Mouse (Mus musculus) lung, embryonic 16.5 days (tissue): ENCODE results near the gene Specc1. TPM values are rescaled to one million over a fixed set of nuclear protein-coding genes. Genes with fewer than 3 reads are reported as not detected.

Experiments
- ATAC-seq: fragments of 200-750 bp; cut with Nextera tagmentation; 2 replicates; pipeline ENCODE4 v1.8.0; 2017; ENCODE audit warnings: low read depth, mild to moderate bottlenecking, moderate library complexity
- H3K27ac ChIP-seq: fragments of 300-500 bp; sonication (generic); 2 replicates; pipeline ENCODE4 v1.5.1; 2014; ENCODE audit warnings: mild to moderate bottlenecking, control low read depth, low read length
- H3K27me3 ChIP-seq: fragments of 300-500 bp; sonication (generic); 2 replicates; pipeline ENCODE4 v1.6.1; 2014; ENCODE audit warnings: low read depth, low read length, mixed read lengths; ENCODE audit not compliant: control insufficient read depth, insufficient read depth
- H3K36me3 ChIP-seq: fragments of 300-500 bp; sonication (generic); 2 replicates; pipeline ENCODE4 v1.6.1; 2014; ENCODE audit warnings: low read length; ENCODE audit not compliant: control insufficient read depth, insufficient read depth
- H3K4me1 ChIP-seq: fragments of 300-500 bp; sonication (generic); replicated peaks from 2 replicates; pipeline ENCODE4 v1.6.1; 2014; ENCODE audit warnings: low read length, mixed read lengths; ENCODE audit not compliant: control insufficient read depth, insufficient read depth
- H3K4me2 ChIP-seq: fragments of 300-500 bp; sonication (generic); 2 replicates; pipeline ENCODE4 v1.6.1; 2014; ENCODE audit warnings: low read depth, low read length, control low read depth
- H3K4me3 ChIP-seq: fragments of 300-500 bp; sonication (generic); 2 replicates; pipeline ENCODE4 v1.5.1; 2014; ENCODE audit warnings: mild to moderate bottlenecking, low read length, control low read depth
- H3K9ac ChIP-seq: fragments of 300-500 bp; sonication (generic); 2 replicates; pipeline ENCODE4 v1.6.1; 2014; ENCODE audit warnings: low read length, control low read depth
- H3K9me3 ChIP-seq: fragments of 300-500 bp; sonication (generic); 2 replicates; pipeline ENCODE4 v1.6.1; 2016; ENCODE audit warnings: low read length; ENCODE audit not compliant: control insufficient read depth
- WGBS: fragments of 180-500 bp; shearing (Covaris S2); extraction: QIAGEN DNeasy Blood & Tissue Kit; methylation state at CpG from one replicate; pipeline ENCODE4 v1.1.7; 2014; 5-methylcytosine and 5-hydroxymethylcytosine counted together
- polyA plus RNA-seq: library from polyadenylated mRNA; unstranded; fragments of >200 nt; fragmentation: Nextera tagmentation; extraction: Ambion mirVana; gene quantifications from 2 replicates; pipeline ENCODE4 v1.2.1, GENCODE M21; 2015

Specc1 gene
- polyA plus RNA-seq, 1 experiment from 2014 or later = 9.7 TPM

DNA sequence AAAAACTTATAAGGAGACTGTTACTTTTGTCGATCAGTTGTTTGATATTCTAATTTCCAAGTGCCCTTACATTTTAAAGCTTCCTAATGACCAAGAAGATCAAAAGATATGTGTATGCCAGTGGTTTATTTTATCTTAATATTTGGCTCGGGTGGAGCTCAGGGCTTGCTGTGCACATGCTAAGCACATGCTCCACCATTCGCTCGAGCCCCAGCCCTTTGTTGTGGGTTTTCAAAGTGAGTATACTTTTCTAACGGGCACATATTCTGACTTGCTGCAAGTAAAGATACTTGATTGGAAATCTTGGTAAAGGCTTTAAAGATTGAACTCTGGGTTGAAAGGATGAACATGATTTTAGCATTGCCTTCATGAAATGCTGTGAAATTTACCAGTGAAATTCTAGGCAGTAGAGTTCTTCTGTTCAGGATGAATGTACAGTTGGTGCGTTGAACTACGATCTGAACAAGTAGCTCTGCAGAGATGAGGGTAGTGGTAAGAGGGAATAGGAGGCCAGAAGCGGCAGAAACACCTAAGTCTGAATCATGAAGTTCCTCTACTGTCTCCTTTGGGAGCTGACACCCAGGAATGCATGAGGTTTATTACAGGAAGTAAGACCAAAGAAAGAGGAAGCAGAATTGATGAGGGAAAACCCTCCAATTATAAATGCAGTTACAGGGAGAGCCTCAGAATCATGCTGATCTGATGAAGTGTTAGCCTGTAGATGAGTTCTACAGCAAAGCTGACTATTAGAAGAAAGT is 122.7 kb downstream of the Specc1 start:
- WGBS = 81% methylated on average over 8 of the region's 8 CpGs
- Histone ChIP-seq H3K27me3 (no peaks in the 10 kb centered on the region), H3K36me3 (no peaks in the 10 kb centered on the region), H3K4me2 (no peak overlapping the region), H3K4me1 (peaks cover 7% of the 10 kb centered on the region; the same call in 1 of the 2 replicates), H3K9ac (no peak overlapping the region), H3K4me3 (no peak overlapping the region), H3K9me3 (no peaks in the 10 kb centered on the region), H3K27ac (no peak overlapping the region)
- no peak for ATAC-seq

DNA sequence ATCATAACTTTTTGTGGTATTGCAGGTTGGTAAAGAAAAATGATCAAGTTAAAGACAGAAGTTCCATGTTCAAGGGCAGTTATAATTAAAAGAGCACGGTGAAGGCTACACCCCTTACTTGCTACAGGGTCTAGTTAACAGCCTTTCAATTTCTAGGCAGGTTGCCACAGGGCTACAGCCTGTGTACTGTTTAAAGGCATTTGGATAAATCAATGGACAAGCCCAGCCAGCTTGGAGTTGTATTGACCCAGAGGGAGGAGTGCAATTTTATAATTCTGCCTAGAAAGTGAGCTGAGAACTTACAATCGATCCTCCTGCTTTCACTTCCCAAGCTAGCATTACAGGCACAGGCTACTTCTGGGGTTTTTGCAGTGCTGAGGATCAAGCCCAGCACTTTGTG is 123.9 kb downstream of the Specc1 start:
- H3K4me2 ChIP-seq = no peak overlapping the region
- peaks cover 7% of the 10 kb centered on the region; the same call in 1 of the 2 replicates for H3K4me1 ChIP-seq
- no peak for ATAC-seq

DNA sequence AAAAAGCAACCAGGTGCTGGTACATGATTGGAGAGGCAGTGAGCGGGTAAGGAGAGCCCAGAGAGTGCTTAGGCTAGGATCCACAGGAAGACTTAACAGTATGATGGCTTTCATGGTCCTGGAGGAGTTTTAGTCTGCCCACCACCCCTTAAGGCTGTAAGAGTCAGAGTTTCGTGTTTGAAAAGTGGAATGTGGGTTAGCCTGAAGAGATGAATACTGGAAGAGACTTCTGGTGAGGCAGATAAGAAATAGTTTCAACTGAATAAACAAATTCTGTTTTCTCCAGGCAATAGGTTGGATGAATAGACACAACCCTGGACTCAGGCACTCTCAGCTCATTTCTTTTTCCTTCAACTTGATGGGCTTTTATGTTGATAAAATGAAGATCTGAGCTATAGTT is 130.1 kb downstream of the Specc1 start:
- 69% methylated on average over 2 of the region's 2 CpGs for WGBS
- Histone ChIP-seq H3K9ac (no peak overlapping the region), H3K4me2 (no peak overlapping the region), H3K36me3 (no peaks in the 10 kb centered on the region), H3K4me3 (no peak overlapping the region), H3K9me3 (no peaks in the 10 kb centered on the region), H3K27ac (no peak overlapping the region), H3K27me3 (no peaks in the 10 kb centered on the region), H3K4me1 (peaks cover 4% of the 10 kb centered on the region; the same call in 1 of the 2 replicates)
- no peak for ATAC-seq

More for the DNA sequence above, 123.9 kb downstream of the Specc1 start:
- 75% methylated on average over 2 of the region's 2 CpGs for WGBS
- no peaks in the 10 kb centered on the region for H3K36me3 ChIP-seq
- no peaks in the 10 kb centered on the region for H3K9me3 ChIP-seq
- no peak overlapping the region for H3K9ac ChIP-seq
- no peak overlapping the region for H3K27ac ChIP-seq
- no peak overlapping the region for H3K4me3 ChIP-seq
- H3K27me3 ChIP-seq = no peaks in the 10 kb centered on the region

DNA sequence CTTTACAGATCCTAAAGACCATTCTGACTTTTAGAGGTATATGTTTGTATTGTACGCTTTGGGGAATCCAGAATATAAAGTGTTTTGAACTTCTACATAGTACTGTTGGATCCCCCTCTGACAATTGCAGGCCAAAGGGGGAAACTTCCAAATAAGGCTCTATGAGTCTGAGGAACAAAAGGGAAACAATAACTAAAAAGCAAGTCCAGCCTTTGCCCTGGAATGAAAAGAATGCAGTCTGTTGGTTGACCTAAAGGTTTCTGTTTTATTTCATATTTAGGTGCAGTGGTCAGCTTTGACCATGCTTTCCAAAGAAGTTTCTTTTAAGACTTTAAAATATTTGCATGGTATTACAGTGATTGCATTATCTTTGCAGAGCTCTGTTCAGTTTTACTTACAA is 130.5 kb downstream of the Specc1 start:
- H3K4me1 ChIP-seq = peaks cover 4% of the 10 kb centered on the region; the same call in 1 of the 2 replicates
- H3K27ac ChIP-seq = no peak overlapping the region
- no peaks in the 10 kb centered on the region for H3K27me3 ChIP-seq
- ATAC-seq = no peak
- no peaks in the 10 kb centered on the region for H3K36me3 ChIP-seq
- no peak overlapping the region for H3K4me3 ChIP-seq
- no peak overlapping the region for H3K9ac ChIP-seq
- H3K4me2 ChIP-seq = no peak overlapping the region
- 78% methylated on average over 1 of the region's 1 CpGs for WGBS
- H3K9me3 ChIP-seq = no peaks in the 10 kb centered on the region

DNA sequence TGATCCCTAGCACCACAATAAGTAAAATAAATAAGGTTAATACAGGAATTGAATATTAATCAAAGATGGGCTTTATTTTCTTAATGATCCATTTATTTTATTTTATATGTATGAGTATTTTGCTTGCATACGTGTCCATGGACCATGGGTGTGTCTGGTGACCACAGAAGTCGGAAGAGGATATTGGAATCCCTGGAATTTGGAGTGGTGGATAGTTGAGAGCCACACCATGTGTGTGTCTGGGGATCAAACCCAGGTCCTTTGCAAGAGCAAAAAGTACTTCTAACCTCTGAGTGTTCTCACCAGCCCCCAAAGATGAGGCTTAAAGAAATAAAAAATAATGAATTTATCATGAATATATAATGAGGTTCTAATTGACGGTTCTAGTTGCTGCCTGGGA is 132.1 kb downstream of the Specc1 start:
- no peak for ATAC-seq
- no peak overlapping the region for H3K4me2 ChIP-seq
- 59% methylated on average over 3 of the region's 3 CpGs for WGBS
- H3K4me1 ChIP-seq = peaks cover 4% of the 10 kb centered on the region; the same call in 1 of the 2 replicates
- no peak overlapping the region for H3K27ac ChIP-seq
- H3K36me3 ChIP-seq = no peaks in the 10 kb centered on the region
- no peak overlapping the region for H3K9ac ChIP-seq
- H3K27me3 ChIP-seq = no peaks in the 10 kb centered on the region
- no peaks in the 10 kb centered on the region for H3K9me3 ChIP-seq
- no peak overlapping the region for H3K4me3 ChIP-seq

DNA sequence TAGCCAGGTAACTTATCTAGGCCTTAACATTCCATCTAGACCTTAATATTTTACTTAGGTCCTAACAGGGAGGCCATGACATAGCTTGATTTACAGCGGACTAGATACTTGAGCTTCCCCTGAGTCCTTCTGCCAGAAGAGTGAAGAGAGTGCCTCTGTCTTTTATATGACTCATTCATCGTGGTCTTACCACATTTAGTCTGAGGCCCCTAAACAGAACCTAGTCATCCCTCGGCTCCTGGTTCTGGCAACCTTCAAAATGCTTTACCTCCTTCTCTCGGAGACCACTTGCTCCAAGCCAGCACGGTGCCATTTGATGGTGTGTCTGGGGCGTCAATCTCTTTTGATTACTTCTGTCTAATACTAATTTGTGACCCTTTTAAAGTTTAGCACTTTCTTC is 133.8 kb downstream of the Specc1 start:
- no peak overlapping the region for H3K27ac ChIP-seq
- no peaks in the 10 kb centered on the region for H3K9me3 ChIP-seq
- H3K36me3 ChIP-seq = no peaks in the 10 kb centered on the region
- H3K9ac ChIP-seq = no peak overlapping the region
- H3K4me1 ChIP-seq = peaks cover 4% of the 10 kb centered on the region; the same call in 1 of the 2 replicates
- WGBS = 84% methylated on average over 6 of the region's 6 CpGs
- H3K4me3 ChIP-seq = no peak overlapping the region
- ATAC-seq = no peak
- H3K4me2 ChIP-seq = no peak overlapping the region
- H3K27me3 ChIP-seq = no peaks in the 10 kb centered on the region

DNA sequence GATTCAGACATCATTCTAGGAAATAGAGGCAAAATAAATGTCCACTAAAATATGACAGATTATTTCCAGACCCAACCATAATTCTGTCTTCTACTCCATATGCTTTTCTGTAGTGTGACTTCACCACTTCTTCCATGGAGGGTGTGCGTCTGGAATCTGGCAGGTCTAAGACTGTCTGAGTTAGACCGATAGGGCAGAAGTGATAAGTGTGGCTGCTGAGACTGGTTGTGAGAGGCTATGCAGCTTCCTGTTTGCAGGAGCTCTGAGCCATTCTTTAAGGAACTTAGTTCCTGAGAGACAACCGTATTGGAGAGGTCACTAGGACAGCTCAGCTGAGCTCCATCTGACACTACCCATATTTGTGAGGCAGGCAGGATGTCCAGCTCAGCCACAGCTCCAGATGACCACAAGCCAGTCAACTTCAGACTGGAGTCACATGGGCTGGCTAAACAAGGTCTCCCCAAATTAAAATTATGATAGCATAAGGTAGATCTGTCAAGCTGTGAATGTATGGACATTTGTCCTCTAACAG is 146.9 kb downstream of the Specc1 start:
- ATAC-seq = no peak
- Histone ChIP-seq H3K4me2 (no peak overlapping the region), H3K9me3 (no peaks in the 10 kb centered on the region), H3K27ac (no peak overlapping the region), H3K4me3 (no peak overlapping the region), H3K36me3 (no peaks in the 10 kb centered on the region), H3K9ac (no peak overlapping the region), H3K27me3 (no peaks in the 10 kb centered on the region), H3K4me1 (no peaks in the 10 kb centered on the region)
- 34% methylated on average over 3 of the region's 3 CpGs for WGBS

DNA sequence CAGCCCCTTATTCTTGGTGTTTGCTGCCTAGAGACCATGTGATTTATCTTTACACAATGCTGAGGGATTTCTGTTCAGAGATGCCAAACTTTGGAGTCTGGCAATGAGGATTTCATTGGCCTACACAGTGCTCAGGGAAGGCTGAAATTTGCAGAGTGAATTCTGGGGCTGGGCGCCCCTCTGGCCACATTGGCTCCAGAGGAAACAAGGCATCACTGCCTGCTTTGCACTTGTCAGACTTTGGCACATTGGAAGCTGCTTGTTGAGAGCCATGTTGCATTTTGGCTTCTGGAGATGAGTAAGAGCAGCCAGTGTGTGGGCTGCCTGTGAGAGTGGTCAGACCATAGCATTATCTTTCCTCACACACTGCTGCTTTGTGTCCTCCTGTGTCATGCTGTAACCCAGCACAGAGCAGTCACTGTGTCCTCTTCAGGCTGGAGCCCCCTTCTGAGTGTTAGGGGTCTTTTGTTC is 149.9 kb downstream of the Specc1 start:
- no peaks in the 10 kb centered on the region for H3K4me1 ChIP-seq
- no peaks in the 10 kb centered on the region for H3K36me3 ChIP-seq
- ATAC-seq = no peak
- H3K4me3 ChIP-seq = no peak overlapping the region
- H3K9ac ChIP-seq = no peak overlapping the region
- WGBS = 84% methylated on average over 1 of the region's 1 CpGs
- H3K27me3 ChIP-seq = no peaks in the 10 kb centered on the region
- no peaks in the 10 kb centered on the region for H3K9me3 ChIP-seq
- no peak overlapping the region for H3K27ac ChIP-seq
- H3K4me2 ChIP-seq = no peak overlapping the region

DNA sequence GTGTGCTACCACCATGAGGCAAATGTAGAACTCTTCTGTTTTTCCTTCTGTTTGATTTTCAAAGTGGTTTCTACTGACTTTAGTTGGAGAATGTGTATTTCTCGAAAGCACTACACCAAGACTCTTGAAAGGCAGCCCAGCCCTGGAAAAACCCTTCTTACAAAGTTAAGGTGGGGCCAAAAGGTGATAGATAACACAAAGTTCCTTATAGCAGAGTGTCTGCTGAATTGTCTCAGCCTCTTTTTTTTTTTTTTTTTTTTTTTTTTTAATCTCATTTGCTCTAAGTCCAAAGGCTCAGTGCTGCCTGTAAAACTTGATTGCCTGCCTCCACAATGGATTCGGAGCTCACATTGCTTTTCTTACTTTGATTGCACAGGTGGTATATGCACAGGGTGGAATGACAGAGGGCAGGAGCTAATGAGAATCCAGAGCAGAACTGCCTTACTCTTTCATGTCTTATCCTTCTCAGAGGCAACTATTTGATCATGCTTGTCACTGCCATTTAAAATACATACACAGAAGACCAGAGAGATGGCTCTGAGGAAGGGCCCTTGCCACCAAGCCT is 150.8 kb downstream of the Specc1 start:
- Histone ChIP-seq H3K27me3 (no peaks in the 10 kb centered on the region), H3K9ac (no peak overlapping the region), H3K36me3 (no peaks in the 10 kb centered on the region), H3K9me3 (no peaks in the 10 kb centered on the region), H3K4me2 (no peak overlapping the region), H3K27ac (no peak overlapping the region), H3K4me3 (no peak overlapping the region), H3K4me1 (no peaks in the 10 kb centered on the region)
- ATAC-seq = no peak
- 59% methylated on average over 2 of the region's 2 CpGs for WGBS
